Mouse (Mus musculus) MEL (cell line): ENCODE results near the gene Kcnn3. TPM values are rescaled to one million over a fixed set of nuclear protein-coding genes. Genes with fewer than 3 reads are reported as not detected.

ENCODE experiments used
- DNase-seq: peaks from one replicate; pipeline ENCODE4 v3.0.0; 2011; ENCODE audit warnings: low read depth, low spot score
- H3K27ac ChIP-seq: 2 replicates; pipeline ENCODE4 v1.5.1; 2012; ENCODE audit warnings: low read depth, mild to moderate bottlenecking, control low read depth, low read length, moderate library complexity; ENCODE audit not compliant: control insufficient read depth
- H3K27me3 ChIP-seq, 2 experiments: fragments of 150-350 bp in 1 of 2; sonication (generic) in 1 of 2; 2 replicates each; pipeline ENCODE4 v1.6.1; 2012; ENCODE audit warnings: low read length in 2 of 2, mild to moderate bottlenecking in 2 of 2, improper control_type of control experiment in 1 of 2, moderate library complexity in 1 of 2; ENCODE audit not compliant: insufficient read depth in 2 of 2, control insufficient read depth in 1 of 2
- H3K36me3 ChIP-seq, 2 experiments: 2 replicates each; pipeline ENCODE4 v1.6.1; 2012 to 2014; ENCODE audit warnings: low read length in 2 of 2, improper control_type of control experiment in 1 of 2, inconsistent platforms in 1 of 2, mild to moderate bottlenecking in 1 of 2; ENCODE audit not compliant: insufficient read depth in 2 of 2, control insufficient read depth in 1 of 2
- H3K4me1 ChIP-seq, 2 experiments: fragments of 150-350 bp in 1 of 2; sonication (generic) in 1 of 2; 2 replicates each; pipeline ENCODE4 v1.6.1; 2012; ENCODE audit warnings: low read length in 2 of 2, improper control_type of control experiment in 1 of 2, mild to moderate bottlenecking in 1 of 2; ENCODE audit not compliant: insufficient read depth in 2 of 2, control insufficient read depth in 1 of 2
- H3K4me3 ChIP-seq, 2 experiments: fragments of 150-350 bp in 1 of 2; sonication (generic) in 1 of 2; 2 replicates each; pipeline ENCODE4 v1.5.1; 2012; ENCODE audit warnings: low read depth in 2 of 2, low read length in 2 of 2, mild to moderate bottlenecking in 2 of 2, moderate library complexity in 2 of 2, control low read depth in 1 of 2, improper control_type of control experiment in 1 of 2; ENCODE audit not compliant: control insufficient read depth in 1 of 2, insufficient read depth in 1 of 2
- H3K79me2 ChIP-seq: 2 replicates; pipeline ENCODE4 v1.6.1; 2012; ENCODE audit warnings: mild to moderate bottlenecking, low read length, moderate library complexity; ENCODE audit not compliant: control insufficient read depth, poor library complexity, insufficient read depth
- H3K9ac ChIP-seq: 2 replicates; pipeline ENCODE4 v1.6.1; 2012; ENCODE audit warnings: low read depth, mild to moderate bottlenecking, control low read depth, low read length, moderate library complexity; ENCODE audit not compliant: control insufficient read depth, poor library complexity, severe bottlenecking
- H3K9me3 ChIP-seq: fragments of 150-350 bp; sonication (generic); replicated peaks from 2 replicates; pipeline ENCODE4 v1.6.1; 2012; ENCODE audit warnings: mild to moderate bottlenecking, low read length, improper control_type of control experiment, moderate library complexity; ENCODE audit not compliant: insufficient read depth
- ELF1 ChIP-seq: IDR thresholded peaks from 2 replicates; pipeline ENCODE4 v1.6.1; 2014; ENCODE audit warnings: low read depth, mild to moderate bottlenecking, inconsistent platforms, low read length, improper control_type of control experiment, moderate library complexity
- EP300 ChIP-seq, 2 experiments: IDR thresholded peaks; 2 replicates each; pipeline ENCODE4 v1.6.1; 2011; ENCODE audit warnings: improper control_type of control experiment in 2 of 2, low read length in 2 of 2, low read depth in 1 of 2, mild to moderate bottlenecking in 1 of 2
- GABPA ChIP-seq: IDR thresholded peaks from 2 replicates; pipeline ENCODE4 v1.6.1; 2012; ENCODE audit warnings: low read depth, mild to moderate bottlenecking, inconsistent platforms, low read length, improper control_type of control experiment, moderate library complexity
- GATA1 ChIP-seq: IDR thresholded peaks from 2 replicates; pipeline ENCODE4 v1.6.1; 2011; ENCODE audit warnings: low read depth, low read length, improper control_type of control experiment
- KAT2A ChIP-seq: conservative IDR thresholded peaks from 2 replicates; pipeline ENCODE4 v1.6.1; 2012; ENCODE audit warnings: low read depth, low read length, improper control_type of control experiment, inconsistent platforms
- MAFK ChIP-seq: IDR thresholded peaks from 2 replicates; pipeline ENCODE4 v1.6.1; 2011; ENCODE audit warnings: low read depth, mild to moderate bottlenecking, low read length, improper control_type of control experiment, borderline replicate concordance
- MAX ChIP-seq: IDR thresholded peaks from 2 replicates; pipeline ENCODE4 v1.6.1; 2011; ENCODE audit warnings: low read length, improper control_type of control experiment
- MAZ ChIP-seq: IDR thresholded peaks from 2 replicates; pipeline ENCODE4 v1.6.1; 2012; ENCODE audit warnings: low read depth, mild to moderate bottlenecking, inconsistent platforms, low read length, improper control_type of control experiment
- MYB ChIP-seq: IDR thresholded peaks from 2 replicates; pipeline ENCODE4 v1.6.1; 2011; ENCODE audit warnings: mild to moderate bottlenecking, low read depth, low read length, improper control_type of control experiment
- MYC ChIP-seq: IDR thresholded peaks from 2 replicates; pipeline ENCODE4 v1.6.1; 2011; ENCODE audit warnings: low read depth, mild to moderate bottlenecking, low read length, improper control_type of control experiment, moderate library complexity
- NELFE ChIP-seq: IDR thresholded peaks from 2 replicates; pipeline ENCODE4 v1.6.1; 2011; ENCODE audit warnings: low read depth, low read length, improper control_type of control experiment
- NRF1 ChIP-seq: IDR thresholded peaks from 2 replicates; pipeline ENCODE4 v1.6.1; 2014; ENCODE audit warnings: low read depth, mild to moderate bottlenecking, inconsistent platforms, low read length, improper control_type of control experiment, moderate library complexity; ENCODE audit not compliant: poor library complexity, insufficient read depth, severe bottlenecking
- POLR2A ChIP-seq, 2 experiments: IDR thresholded peaks; 2 replicates each; pipeline ENCODE4 v1.6.1; 2011 to 2012; ENCODE audit warnings: low read length in 2 of 2, mild to moderate bottlenecking in 2 of 2, control low read depth in 1 of 2, improper control_type of control experiment in 1 of 2, low read depth in 1 of 2, moderate library complexity in 1 of 2; ENCODE audit not compliant: control insufficient read depth in 1 of 2, insufficient read depth in 1 of 2, poor library complexity in 1 of 2
- POLR2AphosphoS5 ChIP-seq: IDR thresholded peaks from 2 replicates; pipeline ENCODE4 v1.6.1; 2012; ENCODE audit warnings: low read depth, borderline replicate concordance, mild to moderate bottlenecking, inconsistent platforms, low read length, moderate library complexity, mixed read lengths
- RAD21 ChIP-seq: IDR thresholded peaks from 2 replicates; pipeline ENCODE4 v1.6.1; 2011; ENCODE audit warnings: mild to moderate bottlenecking, low read depth, low read length, improper control_type of control experiment
- SMC3 ChIP-seq: IDR thresholded peaks from 2 replicates; pipeline ENCODE4 v1.6.1; 2011; ENCODE audit warnings: low read depth, low read length, improper control_type of control experiment
- USF1 ChIP-seq: IDR thresholded peaks from 2 replicates; pipeline ENCODE4 v1.6.1; 2014; ENCODE audit warnings: low read depth, mild to moderate bottlenecking, inconsistent platforms, low read length, improper control_type of control experiment, moderate library complexity
- polyA plus RNA-seq, 2 experiments: library from polyadenylated mRNA; stranded (reverse) in 1 of 2; unstranded in 1 of 2; fragments of >175 nt in 1 of 2; fragments of >200 nt in 1 of 2; gene quantifications; 2 replicates each; pipeline versions ENCODE4 v1.2.1 to v1.2.4; 2012; ENCODE audit warnings: low replicate concordance in 2 of 2, low read depth in 1 of 2; ENCODE audit not compliant: insufficient read length in 2 of 2, insufficient read depth in 1 of 2, missing spikeins in 1 of 2
- total RNA-seq: library from RNA; depleted of rRNA; stranded (reverse); fragments of 300-350 nt; gene quantifications from 2 replicates; pipeline ENCODE4 v1.2.3, GENCODE M21; 2012

Gene Kcnn3
- total and polyA plus RNA-seq, 3 experiments: 0.04 TPM; not detected in 2

DNA sequence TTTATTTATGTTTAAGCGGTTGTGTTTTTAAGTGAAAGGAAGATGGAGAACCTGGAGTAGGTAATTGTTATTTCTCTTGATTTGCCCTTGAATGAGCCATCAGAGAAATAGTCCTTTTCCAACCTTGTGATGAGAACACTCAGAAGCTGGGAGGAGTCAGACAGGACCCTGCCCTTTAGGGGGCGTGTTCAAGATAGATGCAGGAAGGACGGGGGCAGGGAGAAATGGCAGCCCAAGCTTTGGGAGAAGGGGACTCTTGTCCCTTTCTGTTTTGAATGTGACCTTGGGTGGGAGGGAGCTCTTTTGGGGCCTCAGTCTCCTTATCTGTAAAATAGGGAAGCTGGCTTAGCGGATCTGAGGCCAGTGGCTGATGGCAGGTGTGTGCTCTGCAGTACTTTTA is 34.0 kb downstream of the Kcnn3 start:
- peak; percentile 46 for DNase-seq
- Histone ChIP-seq H3K27ac (no peak overlapping the region), H3K79me2 (no peaks in the 10 kb centered on the region), H3K4me1 (peaks cover 0 to 17% of the 10 kb centered on the region in 2 experiments; a peak in 2 of 4 replicates), H3K27me3 (peaks cover 0 to 4% of the 10 kb centered on the region in 2 experiments; a peak in 1 of 4 replicates), H3K9ac (no peak overlapping the region), H3K36me3 (peaks cover 0 to 5% of the 10 kb centered on the region in 2 experiments; a peak in 2 of 4 replicates), H3K9me3 (no peaks in the 10 kb centered on the region), H3K4me3 (no peak overlapping the region)
- no peak for TF ChIP-seq MAZ
- TF ChIP-seq EP300 (IDR thresholded peaks at IDR 0.05; ENCODE audit: low read depth in 1 of 2, low read length in 2 of 2): no peak
- TF ChIP-seq MYC: no peak
- no peak for TF ChIP-seq GATA1
- no peak for TF ChIP-seq POLR2AphosphoS5
- no peak for TF ChIP-seq GABPA

DNA sequence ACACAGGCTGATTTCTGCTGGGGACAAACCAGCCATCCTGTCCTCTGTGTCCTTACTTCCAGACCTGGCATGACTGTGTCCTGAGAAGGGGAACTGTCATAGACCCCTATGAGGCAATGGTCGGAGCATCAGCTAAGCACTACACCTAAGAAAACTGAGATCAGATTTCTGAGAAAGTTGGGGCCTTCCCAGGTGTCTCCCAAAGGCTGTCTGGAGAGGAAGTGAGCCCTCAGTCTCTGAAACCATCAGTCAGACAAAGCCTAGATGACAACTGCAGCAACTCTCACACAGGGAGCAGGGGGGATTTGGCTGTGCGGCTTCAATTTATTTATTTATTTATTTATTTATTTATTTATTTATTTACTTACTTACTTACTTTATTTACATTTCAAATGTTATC is 34.6 kb downstream of the Kcnn3 start:
- H3K27ac ChIP-seq: no peak overlapping the region
- H3K4me1 ChIP-seq: peaks cover 0 to 12% of the 10 kb centered on the region in 2 experiments; a peak in 2 of 4 replicates
- H3K36me3 ChIP-seq: peaks cover 0 to 5% of the 10 kb centered on the region in 2 experiments; a peak in 2 of 4 replicates
- H3K4me3 ChIP-seq: no peak overlapping the region
- no peak for DNase-seq
- H3K27me3 ChIP-seq: peaks cover 0 to 4% of the 10 kb centered on the region in 2 experiments; a peak in 1 of 4 replicates
- no peaks in the 10 kb centered on the region for H3K79me2 ChIP-seq
- H3K9ac ChIP-seq: no peak overlapping the region
- H3K9me3 ChIP-seq: no peaks in the 10 kb centered on the region
- no peak for TF ChIP-seq POLR2A (IDR thresholded peaks at IDR 0.05; ENCODE audit: control insufficient read depth in 1 of 2, insufficient read depth in 1 of 2, low read depth in 1 of 2, low read length in 2 of 2, poor library complexity in 1 of 2)
- no peak for TF ChIP-seq NRF1
- no peak for TF ChIP-seq KAT2A
- no peak for TF ChIP-seq ELF1
- TF ChIP-seq GABPA: no peak
- TF ChIP-seq MAFK: no peak
- TF ChIP-seq USF1: no peak
- TF ChIP-seq RAD21: no peak
- no peak for TF ChIP-seq MAX
- no peak for TF ChIP-seq MYB
- TF ChIP-seq POLR2AphosphoS5: no peak
- TF ChIP-seq NELFE: no peak
- no peak for TF ChIP-seq SMC3
